Mouse (Mus musculus): ENCODE results near the gene Snd1. TPM values are rescaled to one million over a fixed set of nuclear protein-coding genes. Genes with fewer than 3 reads are reported as not detected.
A peak's percentile ranks its signal among the peaks of the same experiment; 100 is the strongest.

The Snd1 gene
- polyA plus RNA-seq, 1 experiment from 2014 or later = 104 TPM

DNA sequence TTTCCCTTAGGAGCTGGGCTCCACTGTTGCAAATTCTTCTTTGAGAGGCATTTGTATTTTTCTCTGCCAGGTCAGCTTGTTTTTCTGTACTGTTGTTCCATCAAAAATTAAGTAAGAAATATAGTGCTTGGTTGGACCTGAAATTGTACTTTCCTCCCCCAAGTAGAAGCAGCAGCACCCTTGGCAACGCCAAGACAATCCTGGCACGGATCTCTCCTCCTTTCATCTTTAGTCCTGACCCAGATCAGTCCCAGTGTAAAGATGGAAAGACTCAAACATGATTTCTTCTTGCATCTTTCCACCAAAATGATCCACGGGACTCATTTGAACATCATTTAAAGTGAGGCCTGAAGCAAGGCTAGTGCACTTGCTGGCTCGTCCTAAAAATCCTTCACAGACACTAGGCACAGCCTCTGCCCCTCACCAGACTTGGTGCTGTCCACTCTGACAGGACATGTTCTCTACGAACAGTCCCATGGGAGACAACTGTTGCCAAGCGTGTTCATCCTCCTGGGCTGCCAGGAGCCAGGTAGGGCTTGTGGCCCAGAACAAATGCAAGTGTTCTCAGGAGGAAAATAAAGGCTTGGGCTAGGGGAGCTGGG, 328.8 kb downstream of the Snd1 start:
- no peaks in the 10 kb centered on the region for H3K4me1 ChIP-seq (replicated peaks; ENCODE audit: control insufficient read depth, insufficient read depth, low read length)
- no peak overlapping the region for H3K4me2 ChIP-seq (ENCODE audit: low read depth, low read length, severe bottlenecking)
- no peaks in the 10 kb centered on the region for H3K27me3 ChIP-seq (ENCODE audit: control insufficient read depth, insufficient read depth, low read length)
- H3K27ac ChIP-seq (ENCODE audit: low read depth, low read length) = no peak overlapping the region
- ATAC-seq (replicated peaks; ENCODE audit: low FRiP score) (no peak), DNase-seq (ENCODE audit: low spot score) (no peak)
- H3K36me3 ChIP-seq (ENCODE audit: control insufficient read depth, insufficient read depth, low read length) = no peaks in the 10 kb centered on the region
- H3K4me3 ChIP-seq (ENCODE audit: low read depth, low read length) = no peak overlapping the region
- WGBS = 92% methylated on average over 6 of the region's 6 CpGs
- H3K9me3 ChIP-seq (ENCODE audit: control insufficient read depth, low read length) = no peaks in the 10 kb centered on the region
- H3K9ac ChIP-seq (ENCODE audit: low read length) = no peak overlapping the region

DNA sequence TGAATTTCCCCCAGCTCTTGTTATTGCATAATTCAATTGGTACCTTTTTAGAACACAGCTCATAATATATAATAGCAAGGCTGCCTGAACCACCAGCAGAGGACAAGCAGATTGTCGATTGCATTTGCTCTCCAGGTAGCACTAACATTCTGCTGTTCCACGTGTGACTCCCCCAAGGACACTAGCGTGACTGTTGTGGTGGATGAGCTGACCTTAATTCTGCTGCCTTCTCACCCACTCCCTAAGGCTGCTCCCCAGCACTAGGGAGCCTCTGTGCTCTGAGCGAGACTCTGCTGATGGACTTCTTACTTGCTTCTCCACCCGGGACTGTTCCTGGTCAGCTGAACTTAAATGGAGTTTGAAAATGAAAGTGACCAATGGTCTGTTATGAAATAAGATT, 329.8 kb downstream of the Snd1 start:
- Histone ChIP-seq H3K36me3 (ENCODE audit: control insufficient read depth, insufficient read depth, low read length) (no peaks in the 10 kb centered on the region), H3K27ac (ENCODE audit: low read depth, low read length) (no peak overlapping the region), H3K4me2 (ENCODE audit: low read depth, low read length, severe bottlenecking) (no peak overlapping the region), H3K9ac (ENCODE audit: low read length) (no peak overlapping the region), H3K9me3 (ENCODE audit: control insufficient read depth, low read length) (no peaks in the 10 kb centered on the region), H3K27me3 (ENCODE audit: control insufficient read depth, insufficient read depth, low read length) (no peaks in the 10 kb centered on the region), H3K4me3 (ENCODE audit: low read depth, low read length) (no peak overlapping the region), H3K4me1 (replicated peaks; ENCODE audit: control insufficient read depth, insufficient read depth, low read length) (no peaks in the 10 kb centered on the region)
- 86% methylated on average over 5 of the region's 5 CpGs for WGBS
- DNase-seq (ENCODE audit: low spot score) (no peak), ATAC-seq (replicated peaks; ENCODE audit: low FRiP score) (no peak)

DNA sequence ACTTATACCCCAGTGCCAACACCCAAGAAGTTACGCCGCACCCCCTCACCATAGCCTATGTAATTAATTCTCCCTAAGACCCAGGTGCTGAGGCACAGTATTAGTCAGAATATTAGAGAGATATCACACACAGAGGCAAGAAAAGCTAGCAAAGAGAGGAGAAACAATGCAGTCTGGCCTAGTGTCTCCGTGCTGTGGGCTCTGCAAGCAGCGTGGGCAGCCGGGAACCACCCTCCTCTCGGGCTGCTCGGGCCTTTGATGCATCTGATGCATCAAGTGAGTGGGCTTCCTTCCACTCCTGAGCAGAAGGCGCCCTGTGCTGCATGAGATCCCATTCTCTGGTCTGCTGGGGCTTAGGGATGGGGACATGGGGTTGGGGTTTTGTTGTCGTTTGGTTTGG, 338.1 kb downstream of the Snd1 start:
- no peaks in the 10 kb centered on the region for H3K9me3 ChIP-seq (ENCODE audit: control insufficient read depth, low read length)
- H3K4me2 ChIP-seq (ENCODE audit: low read depth, low read length, severe bottlenecking) = no peak overlapping the region
- ATAC-seq (replicated peaks; ENCODE audit: low FRiP score) = no peak
- 90% methylated on average over 9 of the region's 9 CpGs for WGBS
- no peak for DNase-seq (ENCODE audit: low spot score)
- H3K4me3 ChIP-seq (ENCODE audit: low read depth, low read length) = no peak overlapping the region
- H3K27ac ChIP-seq (ENCODE audit: low read depth, low read length) = no peak overlapping the region
- no peaks in the 10 kb centered on the region for H3K4me1 ChIP-seq (replicated peaks; ENCODE audit: control insufficient read depth, insufficient read depth, low read length)
- no peaks in the 10 kb centered on the region for H3K36me3 ChIP-seq (ENCODE audit: control insufficient read depth, insufficient read depth, low read length)
- H3K27me3 ChIP-seq (ENCODE audit: control insufficient read depth, insufficient read depth, low read length) = no peaks in the 10 kb centered on the region
- H3K9ac ChIP-seq (ENCODE audit: low read length) = no peak overlapping the region

- Histone ChIP-seq H3K9ac (ENCODE audit: low read length) (no peak overlapping the region), H3K4me1 (replicated peaks; ENCODE audit: control insufficient read depth, insufficient read depth, low read length) (no peaks in the 10 kb centered on the region), H3K27ac (ENCODE audit: low read depth, low read length) (no peak overlapping the region), H3K27me3 (ENCODE audit: control insufficient read depth, insufficient read depth, low read length) (no peaks in the 10 kb centered on the region), H3K9me3 (ENCODE audit: control insufficient read depth, low read length) (no peaks in the 10 kb centered on the region), H3K4me3 (ENCODE audit: low read depth, low read length) (no peak overlapping the region), H3K36me3 (ENCODE audit: control insufficient read depth, insufficient read depth, low read length) (no peaks in the 10 kb centered on the region), H3K4me2 (ENCODE audit: low read depth, low read length, severe bottlenecking) (no peak overlapping the region)
- DNase-seq (ENCODE audit: low spot score) (no peak), ATAC-seq (replicated peaks; ENCODE audit: low FRiP score) (no peak)
- WGBS = 78% methylated on average over 2 of the region's 2 CpGs
Measured at GRCm38 (mm10) chr6:28814895-28815294, 340.0 kb downstream of the Snd1 start.

DNA sequence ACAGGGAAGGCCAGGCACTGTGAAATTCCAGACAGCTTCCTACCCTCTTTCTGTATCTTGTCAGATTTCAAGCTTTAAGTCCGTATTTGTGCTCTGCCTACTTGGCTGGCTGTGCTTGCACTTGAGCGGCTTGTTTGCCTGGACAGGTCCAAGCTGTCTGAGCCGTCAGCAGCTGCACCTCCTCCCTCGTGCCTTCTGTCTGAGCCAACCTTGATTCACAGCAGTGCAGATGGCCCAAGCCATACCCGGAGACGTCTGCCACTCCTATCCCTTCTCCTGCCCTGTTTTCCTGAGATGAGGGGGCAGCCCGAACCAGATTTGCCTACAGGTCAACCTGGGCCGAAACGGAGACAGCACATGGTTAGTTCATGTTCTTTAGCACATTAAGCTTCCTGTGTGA, 342.1 kb downstream of the Snd1 start:
- 82% methylated on average over 9 of the region's 9 CpGs for WGBS
- no peak overlapping the region for H3K4me2 ChIP-seq (ENCODE audit: low read depth, low read length, severe bottlenecking)
- no peaks in the 10 kb centered on the region for H3K4me1 ChIP-seq (replicated peaks; ENCODE audit: control insufficient read depth, insufficient read depth, low read length)
- peak; percentile 42 for DNase-seq (ENCODE audit: low spot score)
- H3K9me3 ChIP-seq (ENCODE audit: control insufficient read depth, low read length) = no peaks in the 10 kb centered on the region
- no peak overlapping the region for H3K4me3 ChIP-seq (ENCODE audit: low read depth, low read length)
- ATAC-seq (replicated peaks; ENCODE audit: low FRiP score) = no peak
- no peaks in the 10 kb centered on the region for H3K27me3 ChIP-seq (ENCODE audit: control insufficient read depth, insufficient read depth, low read length)
- no peak overlapping the region for H3K9ac ChIP-seq (ENCODE audit: low read length)
- H3K27ac ChIP-seq (ENCODE audit: low read depth, low read length) = no peak overlapping the region
- no peaks in the 10 kb centered on the region for H3K36me3 ChIP-seq (ENCODE audit: control insufficient read depth, insufficient read depth, low read length)

- Histone ChIP-seq H3K27ac (ENCODE audit: low read depth, low read length) (no peak overlapping the region), H3K36me3 (ENCODE audit: control insufficient read depth, insufficient read depth, low read length) (no peaks in the 10 kb centered on the region), H3K4me1 (replicated peaks; ENCODE audit: control insufficient read depth, insufficient read depth, low read length) (no peaks in the 10 kb centered on the region), H3K4me3 (ENCODE audit: low read depth, low read length) (no peak overlapping the region), H3K27me3 (ENCODE audit: control insufficient read depth, insufficient read depth, low read length) (no peaks in the 10 kb centered on the region), H3K4me2 (ENCODE audit: low read depth, low read length, severe bottlenecking) (no peak overlapping the region), H3K9me3 (ENCODE audit: control insufficient read depth, low read length) (no peaks in the 10 kb centered on the region), H3K9ac (ENCODE audit: low read length) (no peak overlapping the region)
- ATAC-seq (replicated peaks; ENCODE audit: low FRiP score) (no peak), DNase-seq (ENCODE audit: low spot score) (no peak)
- 76% methylated on average over 13 of the region's 13 CpGs for WGBS
Measured at GRCm38 (mm10) chr6:28819509-28820358, 344.8 kb downstream of the Snd1 start.

GRCm38 (mm10) chr6:28822296-28822695, 347.4 kb downstream of the Snd1 start:
- no peak overlapping the region for H3K9ac ChIP-seq (ENCODE audit: low read length)
- no peaks in the 10 kb centered on the region for H3K9me3 ChIP-seq (ENCODE audit: control insufficient read depth, low read length)
- no peak overlapping the region for H3K4me2 ChIP-seq (ENCODE audit: low read depth, low read length, severe bottlenecking)
- no peak overlapping the region for H3K27ac ChIP-seq (ENCODE audit: low read depth, low read length)
- no peak for DNase-seq (ENCODE audit: low spot score)
- no peaks in the 10 kb centered on the region for H3K36me3 ChIP-seq (ENCODE audit: control insufficient read depth, insufficient read depth, low read length)
- no peaks in the 10 kb centered on the region for H3K27me3 ChIP-seq (ENCODE audit: control insufficient read depth, insufficient read depth, low read length)
- 80% methylated on average over 3 of the region's 3 CpGs for WGBS
- H3K4me3 ChIP-seq (ENCODE audit: low read depth, low read length) = no peak overlapping the region
- H3K4me1 ChIP-seq (replicated peaks; ENCODE audit: control insufficient read depth, insufficient read depth, low read length) = peaks cover 3% of the 10 kb centered on the region; the same call in 1 of the 2 replicates
- ATAC-seq (replicated peaks; ENCODE audit: low FRiP score) = no peak

DNA sequence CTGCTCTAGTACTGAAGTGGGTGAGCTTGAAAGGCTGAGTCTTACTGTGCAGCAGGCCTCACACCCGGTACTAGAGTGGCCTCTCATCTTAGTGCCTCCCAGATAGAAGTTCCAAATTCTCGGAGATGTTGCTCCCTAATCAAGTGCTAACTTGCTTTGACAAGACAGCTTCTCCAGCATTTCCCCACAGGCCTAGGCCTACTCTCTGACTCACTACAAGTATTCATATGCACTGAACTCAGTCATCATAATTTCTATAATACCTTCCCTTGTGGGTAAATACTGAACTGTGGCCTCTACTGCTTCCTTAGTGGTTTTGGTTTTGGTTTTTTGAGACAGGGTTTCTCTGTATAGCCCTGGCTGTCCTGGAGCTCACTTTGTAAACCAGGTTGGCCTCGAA, 348.4 kb downstream of the Snd1 start:
- Histone ChIP-seq H3K27ac (ENCODE audit: low read depth, low read length) (no peak overlapping the region), H3K4me1 (replicated peaks; ENCODE audit: control insufficient read depth, insufficient read depth, low read length) (peaks cover 9% of the 10 kb centered on the region; the same call in 1 of the 2 replicates), H3K36me3 (ENCODE audit: control insufficient read depth, insufficient read depth, low read length) (no peaks in the 10 kb centered on the region), H3K9me3 (ENCODE audit: control insufficient read depth, low read length) (no peaks in the 10 kb centered on the region), H3K4me2 (ENCODE audit: low read depth, low read length, severe bottlenecking) (no peak overlapping the region), H3K4me3 (ENCODE audit: low read depth, low read length) (no peak overlapping the region), H3K9ac (ENCODE audit: low read length) (no peak overlapping the region), H3K27me3 (ENCODE audit: control insufficient read depth, insufficient read depth, low read length) (no peaks in the 10 kb centered on the region)
- no peak for ATAC-seq (replicated peaks; ENCODE audit: low FRiP score)
- 89% methylated on average over 3 of the region's 3 CpGs for WGBS
- no peak for DNase-seq (ENCODE audit: low spot score)

DNA sequence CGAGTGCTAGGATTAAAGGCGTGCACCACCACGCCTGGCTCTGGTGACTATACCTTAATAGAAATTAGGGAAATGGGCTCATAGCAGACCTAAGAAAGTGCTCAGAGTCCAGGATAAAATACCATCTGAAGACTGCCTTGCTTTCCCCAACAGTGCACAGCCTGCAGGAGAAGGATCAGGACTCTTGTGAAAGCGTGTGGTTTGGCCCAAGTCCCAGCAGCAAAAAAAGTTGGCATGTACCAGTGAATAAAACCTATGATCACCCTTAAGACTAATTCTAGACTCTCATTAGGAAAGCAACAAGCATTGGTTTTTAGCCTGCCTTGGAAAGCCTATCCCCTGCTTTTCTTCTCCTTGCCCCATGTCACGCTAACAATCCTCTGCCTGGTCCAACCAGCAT, 348.9 kb downstream of the Snd1 start:
- no peak overlapping the region for H3K4me2 ChIP-seq (ENCODE audit: low read depth, low read length, severe bottlenecking)
- no peak overlapping the region for H3K9ac ChIP-seq (ENCODE audit: low read length)
- ATAC-seq (replicated peaks; ENCODE audit: low FRiP score) (no peak), DNase-seq (ENCODE audit: low spot score) (no peak)
- no peak overlapping the region for H3K27ac ChIP-seq (ENCODE audit: low read depth, low read length)
- no peaks in the 10 kb centered on the region for H3K27me3 ChIP-seq (ENCODE audit: control insufficient read depth, insufficient read depth, low read length)
- H3K4me3 ChIP-seq (ENCODE audit: low read depth, low read length) = no peak overlapping the region
- H3K4me1 ChIP-seq (replicated peaks; ENCODE audit: control insufficient read depth, insufficient read depth, low read length) = peaks cover 10% of the 10 kb centered on the region; the same call in 1 of the 2 replicates
- H3K36me3 ChIP-seq (ENCODE audit: control insufficient read depth, insufficient read depth, low read length) = no peaks in the 10 kb centered on the region
- H3K9me3 ChIP-seq (ENCODE audit: control insufficient read depth, low read length) = no peaks in the 10 kb centered on the region
- WGBS = 97% methylated on average over 5 of the region's 5 CpGs

Data from forebrain, embryonic 11.5 days (tissue).